Mouse (Mus musculus) neural tube, embryonic 15.5 days (tissue): ENCODE measurements around the gene Pibf1. TPM values are rescaled to one million over a fixed set of nuclear protein-coding genes. Genes with fewer than 3 reads are reported as not detected.

ENCODE experiments used
- ATAC-seq: fragments of 200-750 bp; cut with Nextera tagmentation; 2 replicates; pipeline ENCODE4 v1.8.0; 2017; ENCODE audit warnings: mild to moderate bottlenecking, moderate TSS enrichment, moderate library complexity; ENCODE audit not compliant: low FRiP score
- H3K27ac ChIP-seq: fragments of 300-500 bp; sonication (generic); replicated peaks from 2 replicates; pipeline ENCODE4 v1.5.1; 2015; ENCODE audit warnings: mild to moderate bottlenecking, inconsistent platforms
- H3K27me3 ChIP-seq: fragments of 300-500 bp; sonication (generic); replicated peaks from 2 replicates; pipeline ENCODE4 v1.6.1; 2015; ENCODE audit warnings: inconsistent platforms
- H3K36me3 ChIP-seq: fragments of 300-500 bp; sonication (generic); 2 replicates; pipeline ENCODE4 v1.6.1; 2015; ENCODE audit warnings: inconsistent platforms
- H3K4me1 ChIP-seq: fragments of 300-500 bp; sonication (generic); 2 replicates; pipeline ENCODE4 v1.6.1; 2015; ENCODE audit warnings: inconsistent platforms
- H3K4me2 ChIP-seq: fragments of 300-500 bp; sonication (generic); 2 replicates; pipeline ENCODE4 v1.6.1; 2015; ENCODE audit warnings: inconsistent platforms, mild to moderate bottlenecking, moderate library complexity
- H3K4me3 ChIP-seq: fragments of 300-500 bp; sonication (generic); replicated peaks from 2 replicates; pipeline ENCODE4 v1.5.1; 2015; ENCODE audit warnings: mild to moderate bottlenecking, inconsistent platforms
- H3K9ac ChIP-seq: fragments of 300-500 bp; sonication (generic); replicated peaks from 2 replicates; pipeline ENCODE4 v1.6.1; 2015; ENCODE audit warnings: mild to moderate bottlenecking, inconsistent platforms
- H3K9me3 ChIP-seq: fragments of 300-500 bp; sonication (generic); replicated peaks from 2 replicates; pipeline ENCODE4 v1.6.1; 2016; ENCODE audit warnings: inconsistent platforms
- WGBS: fragments of 180-500 bp; shearing (Covaris S2); methylation state at CpG from one replicate; pipeline ENCODE4 v1.1.7; 2015; ENCODE audit warnings: mixed read lengths; 5-methylcytosine and 5-hydroxymethylcytosine counted together
- polyA plus RNA-seq: library from polyadenylated mRNA; unstranded; fragments of >200 nt; fragmentation: Nextera tagmentation; extraction: Ambion mirVana; gene quantifications from 2 replicates; pipeline ENCODE4 v1.2.1, GENCODE M21; 2015

The Pibf1 gene
- polyA plus RNA-seq, 1 experiment from 2014 or later: 18.0 TPM

DNA sequence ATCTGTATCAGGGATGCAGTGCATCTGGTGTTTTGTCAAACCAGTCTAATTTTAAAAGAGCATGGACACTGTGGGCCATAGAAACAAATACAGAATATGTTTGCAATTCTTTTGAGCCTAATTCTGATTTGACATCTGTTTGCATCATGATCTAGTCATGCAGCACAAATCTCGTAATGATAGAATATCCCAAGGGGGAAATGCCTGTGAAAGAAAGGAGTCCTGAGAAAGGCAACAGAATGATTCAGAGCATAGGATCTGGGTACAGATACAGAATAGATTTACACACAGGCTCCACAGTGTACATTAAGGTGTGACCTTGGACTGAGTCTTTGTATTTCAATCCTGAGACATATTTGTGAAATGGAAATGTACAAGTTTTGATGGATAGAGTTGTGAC is 47.6 kb downstream of the Pibf1 start:
- 39% methylated on average over 1 of the region's 1 CpGs for WGBS
- no peak for ATAC-seq

DNA sequence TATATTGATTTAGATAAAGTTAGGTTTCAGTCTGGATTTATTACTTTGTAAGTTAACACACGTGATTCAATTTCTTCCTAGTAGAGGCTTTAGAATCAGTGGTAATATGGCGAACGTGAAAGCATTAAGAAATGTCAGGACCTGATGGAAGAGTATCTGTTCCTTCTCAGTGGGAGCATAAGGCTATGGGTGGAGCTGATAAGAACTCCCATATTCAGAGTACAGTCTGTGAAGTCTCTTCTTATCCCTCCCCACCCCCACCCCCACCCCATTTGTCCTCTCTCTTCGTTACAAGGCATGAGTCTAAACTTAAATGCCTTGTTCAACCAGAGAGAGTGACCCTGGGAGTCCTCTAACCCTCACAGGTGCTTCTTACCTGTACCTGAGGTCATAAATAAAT is 53.5 kb downstream of the Pibf1 start:
- no peak overlapping the region for H3K4me3 ChIP-seq
- no peaks in the 10 kb centered on the region for H3K27me3 ChIP-seq
- no peaks in the 10 kb centered on the region for H3K9me3 ChIP-seq
- H3K4me2 ChIP-seq: no peak overlapping the region
- H3K4me1 ChIP-seq: no peaks in the 10 kb centered on the region
- H3K27ac ChIP-seq: no peak overlapping the region
- WGBS: 90% methylated on average over 4 of the region's 4 CpGs
- peaks cover 17% of the 10 kb centered on the region; the same call in 1 of the 2 replicates for H3K36me3 ChIP-seq
- ATAC-seq: no peak
- H3K9ac ChIP-seq: no peak overlapping the region

More for the DNA sequence above, 47.6 kb downstream of the Pibf1 start:
- Histone ChIP-seq H3K4me1 (0 out of 2 replicates have a peak, but pooled peaks cover 3% of the 10 kb centered on the region), H3K27me3 (no peaks in the 10 kb centered on the region), H3K9me3 (no peaks in the 10 kb centered on the region), H3K36me3 (peaks cover 3% of the 10 kb centered on the region; the same call in 1 of the 2 replicates), H3K4me3 (no peak overlapping the region), H3K9ac (no peak overlapping the region), H3K27ac (no peak overlapping the region), H3K4me2 (no peak overlapping the region)

DNA sequence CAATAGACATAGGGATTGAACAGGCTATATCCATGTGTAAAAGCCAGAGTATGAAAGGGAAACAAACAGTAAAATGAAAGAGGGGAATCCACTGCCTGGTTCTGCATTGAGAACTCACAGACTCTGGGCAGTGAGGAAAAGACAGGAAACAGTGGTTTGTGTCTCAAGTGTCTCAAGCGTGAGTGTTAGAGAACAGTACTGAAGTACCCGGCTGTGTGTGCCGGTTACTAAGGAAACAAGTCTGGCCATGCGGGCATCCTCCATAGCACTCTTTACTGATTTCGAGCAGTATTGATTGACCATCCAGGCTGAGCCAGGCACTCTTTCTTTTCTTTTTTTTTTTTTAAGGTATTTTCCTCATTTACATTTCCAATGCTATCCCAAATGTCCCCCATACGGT is 60.7 kb downstream of the Pibf1 start:
- ATAC-seq: 0 out of 2 replicates have a peak, but pooled peaks have one; percentile 50
- 52% methylated on average over 6 of the region's 6 CpGs for WGBS

DNA sequence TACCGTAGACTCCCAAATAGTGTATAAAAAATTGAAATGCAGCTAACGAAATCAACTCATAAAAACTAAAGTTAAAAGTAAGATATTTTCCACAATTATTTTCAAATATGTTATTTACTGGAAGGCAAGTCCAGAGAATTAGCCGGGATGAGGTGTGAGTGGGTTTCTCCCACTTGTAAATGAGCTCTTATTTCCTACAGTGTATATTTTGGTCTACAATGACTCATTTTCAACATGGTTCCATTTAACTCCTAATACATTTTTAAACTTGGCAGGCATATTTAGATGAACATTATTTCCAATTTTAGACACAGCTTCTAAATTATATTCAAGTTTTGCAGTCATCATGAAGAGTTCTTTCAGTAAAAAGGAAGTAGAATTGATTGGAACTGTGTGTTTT is 63.8 kb downstream of the Pibf1 start:
- WGBS: 94% methylated on average over 3 of the region's 3 CpGs
- no peak for ATAC-seq
- no peak overlapping the region for H3K27ac ChIP-seq

More for the DNA sequence above, 60.7 kb downstream of the Pibf1 start:
- H3K4me1 ChIP-seq: no peaks in the 10 kb centered on the region
- no peak overlapping the region for H3K4me3 ChIP-seq
- no peak overlapping the region for H3K27ac ChIP-seq
- 0 out of 2 replicates have a peak, but pooled peaks cover 13% of the 10 kb centered on the region for H3K36me3 ChIP-seq
- H3K9me3 ChIP-seq: no peaks in the 10 kb centered on the region
- H3K27me3 ChIP-seq: no peaks in the 10 kb centered on the region
- H3K4me2 ChIP-seq: no peak overlapping the region
- no peak overlapping the region for H3K9ac ChIP-seq

DNA sequence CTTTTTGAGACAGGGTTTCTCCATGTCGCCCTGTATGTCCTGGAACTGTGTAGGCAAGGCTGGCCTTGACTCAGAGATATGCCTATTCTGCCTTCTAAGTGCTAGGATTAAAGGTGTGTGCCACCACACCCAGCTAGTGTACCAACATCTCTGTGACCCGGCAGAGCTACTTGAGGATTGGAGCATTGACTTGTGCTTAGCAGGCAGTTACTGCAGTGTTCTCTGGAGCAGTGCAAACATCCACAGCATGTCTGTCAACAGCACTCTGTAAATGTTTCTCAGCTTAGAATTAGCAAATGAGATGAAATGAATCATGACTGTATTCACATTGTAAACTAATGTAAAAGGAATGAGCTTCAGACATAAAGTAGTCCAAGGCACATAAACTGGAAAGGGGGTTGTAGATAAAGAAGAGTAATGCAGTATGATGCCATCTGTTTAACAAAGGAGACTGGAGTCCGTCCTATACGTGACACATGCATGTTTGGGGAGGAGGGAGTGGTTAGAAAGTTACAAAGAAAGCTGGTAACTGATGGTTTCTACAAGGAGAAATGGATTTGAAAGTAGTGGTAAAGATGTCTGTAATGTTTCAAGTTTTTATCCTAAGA is 75.0 kb downstream of the Pibf1 start:
- Histone ChIP-seq H3K36me3 (no peaks in the 10 kb centered on the region), H3K4me2 (no peak overlapping the region)

More for the DNA sequence above, 63.8 kb downstream of the Pibf1 start:
- H3K4me3 ChIP-seq: no peak overlapping the region
- no peaks in the 10 kb centered on the region for H3K9me3 ChIP-seq
- no peaks in the 10 kb centered on the region for H3K27me3 ChIP-seq
- H3K4me1 ChIP-seq: no peaks in the 10 kb centered on the region
- peaks cover 3% of the 10 kb centered on the region; the same call in 1 of the 2 replicates for H3K36me3 ChIP-seq
- no peak overlapping the region for H3K4me2 ChIP-seq
- H3K9ac ChIP-seq: no peak overlapping the region

DNA sequence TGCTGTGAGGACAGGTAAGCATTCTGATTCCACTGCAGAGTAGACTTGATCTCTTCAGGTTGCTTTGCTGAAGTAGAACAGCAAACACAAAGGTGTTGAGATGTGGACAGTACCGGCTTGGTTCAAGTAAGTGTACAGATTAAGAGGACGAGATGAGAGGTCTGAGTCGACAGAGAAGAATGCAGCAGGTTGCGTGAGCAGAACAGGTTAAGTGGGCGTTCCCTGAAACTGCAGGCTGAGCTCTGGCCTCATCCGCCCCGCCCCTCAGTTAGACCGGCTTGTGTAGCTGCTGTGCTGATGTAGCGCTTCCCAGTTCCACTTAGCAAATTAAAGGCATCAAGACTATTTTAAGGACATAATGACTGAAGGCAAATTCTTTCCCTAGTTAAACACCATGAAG is 77.3 kb downstream of the Pibf1 start:
- no peak for ATAC-seq
- no peaks in the 10 kb centered on the region for H3K36me3 ChIP-seq
- H3K27ac ChIP-seq: no peak overlapping the region
- H3K4me3 ChIP-seq: no peak overlapping the region
- no peaks in the 10 kb centered on the region for H3K27me3 ChIP-seq
- no peak overlapping the region for H3K4me2 ChIP-seq
- H3K9ac ChIP-seq: no peak overlapping the region
- WGBS: 54% methylated on average over 9 of the region's 9 CpGs
- no peaks in the 10 kb centered on the region for H3K4me1 ChIP-seq
- H3K9me3 ChIP-seq: no peaks in the 10 kb centered on the region

More for the DNA sequence above, 75.0 kb downstream of the Pibf1 start:
- Histone ChIP-seq H3K4me1 (no peaks in the 10 kb centered on the region), H3K27me3 (no peaks in the 10 kb centered on the region), H3K9ac (no peak overlapping the region), H3K27ac (no peak overlapping the region), H3K9me3 (no peaks in the 10 kb centered on the region), H3K4me3 (no peak overlapping the region)
- 73% methylated on average over 4 of the region's 4 CpGs for WGBS
- ATAC-seq: no peak

DNA sequence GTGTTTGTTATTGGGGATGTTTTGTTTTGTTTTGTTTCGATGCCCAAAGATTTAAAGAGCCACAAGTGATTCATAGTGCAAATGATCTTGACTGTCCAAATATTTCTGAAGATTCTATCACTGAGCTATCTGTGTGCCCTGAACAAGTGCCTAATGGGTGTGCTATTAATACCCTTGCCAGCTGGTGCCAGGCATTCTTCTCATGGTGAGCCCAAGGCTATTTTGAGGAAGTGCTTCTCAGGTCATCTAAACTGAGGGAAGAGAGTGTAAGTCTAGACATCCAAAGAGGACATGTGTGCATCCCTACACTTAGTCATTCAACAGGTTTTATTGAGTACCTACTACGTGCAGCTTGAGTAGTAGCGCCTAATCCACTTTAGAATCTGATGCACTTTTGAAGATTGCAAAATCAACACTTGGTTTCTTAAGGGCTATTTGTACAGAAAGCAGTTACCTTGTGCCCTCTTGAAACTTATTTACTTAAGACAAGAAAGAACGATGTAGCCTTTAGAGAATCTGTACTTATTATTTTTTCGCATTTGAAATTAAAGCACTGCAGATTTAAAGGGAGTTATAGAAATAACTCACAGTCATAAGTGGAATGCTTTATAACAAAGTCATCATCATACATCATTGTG is 91.0 kb downstream of the Pibf1 start:
- ATAC-seq: no peak
- Histone ChIP-seq H3K36me3 (0 out of 2 replicates have a peak, but pooled peaks cover 2% of the 10 kb centered on the region), H3K4me3 (no peak overlapping the region), H3K9ac (no peak overlapping the region), H3K27me3 (no peaks in the 10 kb centered on the region), H3K4me1 (no peaks in the 10 kb centered on the region), H3K9me3 (no peaks in the 10 kb centered on the region), H3K27ac (no peak overlapping the region), H3K4me2 (no peak overlapping the region)
- 97% methylated on average over 5 of the region's 5 CpGs for WGBS

DNA sequence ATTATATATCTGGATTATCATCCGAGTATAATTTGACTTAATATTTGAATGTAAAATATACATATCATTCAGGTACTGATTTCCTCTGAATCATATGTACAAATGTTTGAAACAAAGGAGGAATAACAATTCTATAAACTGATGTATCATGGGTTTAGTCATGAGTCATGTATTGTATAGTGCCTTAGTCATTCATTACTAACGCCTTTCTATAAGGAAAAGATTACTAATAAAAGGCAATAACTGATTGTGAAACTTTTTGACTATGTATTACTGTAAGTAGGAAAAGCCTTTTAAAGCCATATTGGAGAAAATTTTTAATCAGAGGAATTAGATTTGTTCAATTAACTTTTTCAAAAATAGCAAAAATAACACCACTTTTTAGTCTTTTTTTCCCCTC is 106.6 kb downstream of the Pibf1 start:
- Histone ChIP-seq H3K9me3 (no peaks in the 10 kb centered on the region), H3K36me3 (0 out of 2 replicates have a peak, but pooled peaks cover 3% of the 10 kb centered on the region), H3K27ac (no peak overlapping the region), H3K4me1 (no peaks in the 10 kb centered on the region), H3K4me2 (no peak overlapping the region), H3K9ac (no peak overlapping the region), H3K4me3 (no peak overlapping the region), H3K27me3 (no peaks in the 10 kb centered on the region)
- 98% methylated on average over 2 of the region's 2 CpGs for WGBS
- no peak for ATAC-seq

DNA sequence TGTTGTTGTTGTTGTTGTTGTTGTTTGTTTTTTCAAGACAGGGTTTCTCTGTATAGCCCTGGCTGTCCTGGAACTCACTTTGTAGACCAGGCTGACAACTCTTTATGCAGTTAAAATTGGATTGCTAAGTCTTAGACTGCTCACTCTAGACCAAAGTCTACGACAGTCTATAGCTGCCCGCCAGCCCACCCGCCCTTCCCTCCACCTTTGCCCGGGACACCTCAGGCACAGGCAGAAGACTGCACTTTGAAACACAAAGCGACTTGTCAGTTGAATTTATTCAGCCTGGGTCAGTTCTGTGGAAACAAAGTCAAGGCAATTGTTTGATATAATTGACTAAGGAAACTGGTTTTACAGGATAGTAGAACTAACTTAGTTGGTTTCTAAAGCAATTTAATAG is 107.4 kb downstream of the Pibf1 start:
- Histone ChIP-seq H3K27ac (no peak overlapping the region), H3K9me3 (no peaks in the 10 kb centered on the region), H3K9ac (no peak overlapping the region), H3K4me1 (no peaks in the 10 kb centered on the region), H3K4me2 (no peak overlapping the region), H3K36me3 (peaks cover 6% of the 10 kb centered on the region), H3K27me3 (no peaks in the 10 kb centered on the region), H3K4me3 (no peak overlapping the region)
- 88% methylated on average over 5 of the region's 5 CpGs for WGBS
- no peak for ATAC-seq

DNA sequence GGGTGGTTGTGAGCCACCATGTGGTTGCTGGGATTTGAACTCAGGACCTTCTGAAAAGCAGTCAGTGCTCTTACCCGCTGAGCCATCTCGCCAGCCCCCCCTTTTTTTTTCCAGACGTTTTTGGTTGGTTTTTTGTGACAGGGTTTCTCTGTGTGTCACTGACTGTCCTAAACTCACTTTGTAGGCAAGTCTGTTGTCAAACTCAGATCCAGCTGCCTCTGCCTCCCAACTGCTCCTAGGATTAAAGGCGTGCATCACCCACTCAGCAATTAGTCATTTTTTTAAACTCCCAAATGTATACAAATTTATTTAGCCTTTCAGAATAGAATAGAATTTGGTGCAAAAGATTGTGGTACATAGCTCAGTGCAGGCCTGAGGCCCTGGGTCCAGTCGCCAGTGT is 111.2 kb downstream of the Pibf1 start:
- Histone ChIP-seq H3K27me3 (no peaks in the 10 kb centered on the region), H3K9ac (no peak overlapping the region), H3K27ac (no peak overlapping the region), H3K4me2 (no peak overlapping the region), H3K4me3 (no peak overlapping the region), H3K9me3 (no peaks in the 10 kb centered on the region), H3K36me3 (peaks cover 6% of the 10 kb centered on the region), H3K4me1 (no peaks in the 10 kb centered on the region)
- 91% methylated on average over 5 of the region's 5 CpGs for WGBS
- ATAC-seq: no peak

DNA sequence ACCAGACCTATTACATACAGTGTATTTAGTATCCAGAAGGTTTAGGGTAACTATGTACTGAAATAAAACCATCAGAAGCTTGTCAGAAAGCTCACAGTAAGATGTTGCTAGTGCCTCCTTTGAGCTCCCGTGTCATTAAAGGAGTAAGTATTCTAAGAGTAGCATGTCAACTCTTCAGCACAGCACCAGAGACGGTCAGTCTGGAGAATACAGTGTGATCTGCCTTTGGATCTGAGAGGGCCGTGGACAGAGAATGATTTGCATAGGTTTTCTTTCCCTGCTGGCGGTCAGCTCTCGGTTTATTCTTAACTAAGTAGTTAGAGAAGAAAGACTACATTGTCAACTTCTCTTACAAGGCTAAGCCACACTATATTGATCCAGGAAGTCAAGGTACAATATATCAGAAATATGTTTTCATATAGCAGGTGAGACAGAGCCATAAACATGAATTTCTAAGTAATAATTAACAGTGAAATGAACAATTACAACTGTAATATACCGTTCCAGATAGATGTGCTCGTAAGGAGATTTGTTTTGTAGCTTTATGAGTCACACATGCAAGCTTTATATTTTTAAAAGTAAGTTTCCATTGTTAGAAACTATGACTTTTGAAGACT is 119.3 kb downstream of the Pibf1 start:
- H3K27me3 ChIP-seq: no peaks in the 10 kb centered on the region
- no peak overlapping the region for H3K27ac ChIP-seq
- H3K36me3 ChIP-seq: peaks cover 2% of the 10 kb centered on the region; the same call in 1 of the 2 replicates
- H3K4me1 ChIP-seq: peaks cover 8% of the 10 kb centered on the region; the same call in 1 of the 2 replicates
- WGBS: 78% methylated on average over 7 of the region's 7 CpGs
- no peak overlapping the region for H3K4me2 ChIP-seq
- H3K9me3 ChIP-seq: no peaks in the 10 kb centered on the region
- H3K9ac ChIP-seq: no peak overlapping the region
- ATAC-seq: no peak
- H3K4me3 ChIP-seq: no peak overlapping the region

DNA sequence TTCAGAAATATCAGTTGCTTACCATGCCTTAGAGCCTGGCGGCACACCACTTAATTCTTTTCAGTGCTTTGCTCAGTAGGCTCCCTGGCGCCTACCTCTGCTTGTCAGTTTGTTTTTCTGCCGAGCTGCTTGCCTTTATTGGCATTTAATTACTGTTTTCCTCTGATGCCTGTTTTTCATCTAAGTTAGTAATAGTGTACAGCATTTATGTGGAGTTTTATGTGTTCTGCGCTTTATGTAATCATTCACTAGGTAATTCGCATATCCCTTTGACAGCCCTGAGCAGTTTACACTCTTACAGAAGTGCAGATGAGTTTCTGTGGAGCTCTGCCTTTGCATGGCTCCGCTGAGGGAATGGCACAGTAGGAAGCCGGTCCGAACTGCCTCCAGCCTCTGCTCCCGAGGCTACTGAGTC is 120.5 kb downstream of the Pibf1 start:
- H3K9me3 ChIP-seq: no peaks in the 10 kb centered on the region
- peak; percentile 80 for ATAC-seq
- H3K27ac ChIP-seq: peak overlapping the region; percentile 33; the same call in 1 of the 2 replicates
- H3K9ac ChIP-seq: no peak overlapping the region
- H3K36me3 ChIP-seq: peaks cover 2% of the 10 kb centered on the region; the same call in 1 of the 2 replicates
- H3K27me3 ChIP-seq: no peaks in the 10 kb centered on the region
- no peak overlapping the region for H3K4me3 ChIP-seq
- H3K4me1 ChIP-seq: peaks cover 8% of the 10 kb centered on the region; the same call in 1 of the 2 replicates
- peak overlapping the region; percentile 30 for H3K4me2 ChIP-seq
- WGBS: 4% methylated on average over 9 of the region's 9 CpGs
